Mouse (Mus musculus) liver, postnatal 0 days (tissue): Measurements from ENCODE around the gene Timp4. TPM values are rescaled to one million over a fixed set of nuclear protein-coding genes. Genes with fewer than 3 reads are reported as not detected.
"Not testable (repeated sequence)": the region's sequence is repeated elsewhere in the genome, so short reads cannot be mapped to it uniquely, and the experiment has no call there.

Experiments used
- ATAC-seq: fragments of 200-750 bp; cut with Nextera tagmentation; 2 replicates; pipeline ENCODE4 v1.8.0; 2017; ENCODE audit warnings: mild to moderate bottlenecking, moderate library complexity
- DNase-seq: peaks from one replicate; pipeline ENCODE4 v3.0.0-alpha.2; 2016
- H3K27ac ChIP-seq: fragments of 300-500 bp; sonication (generic); 2 replicates; pipeline ENCODE4 v1.5.1; 2014; ENCODE audit warnings: antibody characterized with exemption, moderate library complexity, mild to moderate bottlenecking, low read depth
- H3K27me3 ChIP-seq: fragments of 300-500 bp; sonication (generic); 2 replicates; pipeline ENCODE4 v1.6.1; 2014; ENCODE audit warnings: low read length, control low read depth, mixed read lengths; ENCODE audit not compliant: insufficient read depth
- H3K36me3 ChIP-seq: fragments of 300-500 bp; sonication (generic); replicated peaks from 2 replicates; pipeline ENCODE4 v1.6.1; 2014; ENCODE audit warnings: mild to moderate bottlenecking, control low read depth, low read length, moderate library complexity, mixed read lengths; ENCODE audit not compliant: insufficient read depth
- H3K4me1 ChIP-seq: fragments of 300-500 bp; sonication (generic); 2 replicates; pipeline ENCODE4 v1.6.1; 2014; ENCODE audit warnings: antibody characterized with exemption, mild to moderate bottlenecking, control low read depth; ENCODE audit not compliant: insufficient read depth
- H3K4me2 ChIP-seq: fragments of 300-500 bp; sonication (generic); 2 replicates; pipeline ENCODE4 v1.6.1; 2014; ENCODE audit warnings: low read depth, mild to moderate bottlenecking, low read length, moderate library complexity, mixed read lengths
- H3K4me3 ChIP-seq: fragments of 300-500 bp; sonication (generic); 2 replicates; pipeline ENCODE4 v1.5.1; 2014; ENCODE audit warnings: low read depth, low read length
- H3K9ac ChIP-seq: fragments of 300-500 bp; sonication (generic); replicated peaks from 2 replicates; pipeline ENCODE4 v1.6.1; 2014; ENCODE audit warnings: mild to moderate bottlenecking, moderate library complexity
- H3K9me3 ChIP-seq: fragments of 300-500 bp; sonication (generic); 2 replicates; pipeline ENCODE4 v1.6.1; 2016; ENCODE audit warnings: mild to moderate bottlenecking, control low read depth, low read length, mixed read lengths
- CTCF ChIP-seq: sonication (generic); IDR thresholded peaks from 2 replicates; pipeline ENCODE4 v1.5.1; 2016; ENCODE audit warnings: antibody characterized with exemption, low read depth
- EP300 ChIP-seq: IDR thresholded peaks from 2 replicates; pipeline ENCODE4 v1.6.1; 2016; ENCODE audit warnings: antibody characterized with exemption, low read depth, mild to moderate bottlenecking
- WGBS: fragments of 180-500 bp; shearing (Covaris S2); extraction: QIAGEN DNeasy Blood & Tissue Kit; methylation state at CpG from one replicate; pipeline ENCODE4 v1.1.7; 2014; ENCODE audit not compliant: insufficient replicate concordance; 5-methylcytosine and 5-hydroxymethylcytosine counted together
- polyA plus RNA-seq: library from polyadenylated mRNA; unstranded; fragments of >200 nt; fragmentation: Nextera tagmentation; extraction: Ambion mirVana; gene quantifications from 2 replicates; pipeline ENCODE4 v1.2.1, GENCODE M21; 2015

Gene Timp4
- polyA plus RNA-seq, 1 experiment from 2014 or later: not detected

GRCm38 (mm10) chr6:115241939-115242338, 10.1 kb downstream of the Timp4 start:
- Histone ChIP-seq H3K27ac (no peak overlapping the region), H3K27me3 (no peaks in the 10 kb centered on the region), H3K4me3 (no peak overlapping the region), H3K36me3 (no peaks in the 10 kb centered on the region), H3K9ac (no peak overlapping the region), H3K4me2 (no peak overlapping the region), H3K4me1 (no peaks in the 10 kb centered on the region), H3K9me3 (no peaks in the 10 kb centered on the region)
- WGBS: 80% methylated on average over 3 of the region's 3 CpGs
- DNase-seq (no peak), ATAC-seq (no peak)
- TF ChIP-seq CTCF: no peak
- no peak for TF ChIP-seq EP300

GRCm38 (mm10) chr6:115241131-115241699, 10.8 kb downstream of the Timp4 start:
- ATAC-seq (no peak), DNase-seq (no peak)
- TF ChIP-seq EP300 (no peak), CTCF (no peak)
- no peak overlapping the region for H3K9ac ChIP-seq
- WGBS: 74% methylated on average over 3 of the region's 3 CpGs
- H3K4me3 ChIP-seq: no peak overlapping the region
- no peaks in the 10 kb centered on the region for H3K4me1 ChIP-seq
- H3K36me3 ChIP-seq: no peaks in the 10 kb centered on the region
- H3K4me2 ChIP-seq: no peak overlapping the region
- H3K27ac ChIP-seq: no peak overlapping the region
- no peaks in the 10 kb centered on the region for H3K27me3 ChIP-seq
- no peaks in the 10 kb centered on the region for H3K9me3 ChIP-seq

GRCm38 (mm10) chr6:115240431-115240830, 11.6 kb downstream of the Timp4 start:
- not testable (repeated sequence) for H3K9ac ChIP-seq, H3K27ac ChIP-seq, H3K4me1 ChIP-seq, H3K36me3 ChIP-seq, DNase-seq, ATAC-seq, H3K27me3 ChIP-seq, H3K4me2 ChIP-seq, H3K4me3 ChIP-seq, H3K9me3 ChIP-seq
- WGBS: 37% methylated on average over 2 of the region's 2 CpGs

- no peak for DNase-seq
- 79% methylated on average over 7 of the region's 7 CpGs for WGBS
- no peak for ATAC-seq
These were observed 12.7 kb downstream of the Timp4 start for GRCm38 (mm10) chr6:115239335-115239734.

DNA sequence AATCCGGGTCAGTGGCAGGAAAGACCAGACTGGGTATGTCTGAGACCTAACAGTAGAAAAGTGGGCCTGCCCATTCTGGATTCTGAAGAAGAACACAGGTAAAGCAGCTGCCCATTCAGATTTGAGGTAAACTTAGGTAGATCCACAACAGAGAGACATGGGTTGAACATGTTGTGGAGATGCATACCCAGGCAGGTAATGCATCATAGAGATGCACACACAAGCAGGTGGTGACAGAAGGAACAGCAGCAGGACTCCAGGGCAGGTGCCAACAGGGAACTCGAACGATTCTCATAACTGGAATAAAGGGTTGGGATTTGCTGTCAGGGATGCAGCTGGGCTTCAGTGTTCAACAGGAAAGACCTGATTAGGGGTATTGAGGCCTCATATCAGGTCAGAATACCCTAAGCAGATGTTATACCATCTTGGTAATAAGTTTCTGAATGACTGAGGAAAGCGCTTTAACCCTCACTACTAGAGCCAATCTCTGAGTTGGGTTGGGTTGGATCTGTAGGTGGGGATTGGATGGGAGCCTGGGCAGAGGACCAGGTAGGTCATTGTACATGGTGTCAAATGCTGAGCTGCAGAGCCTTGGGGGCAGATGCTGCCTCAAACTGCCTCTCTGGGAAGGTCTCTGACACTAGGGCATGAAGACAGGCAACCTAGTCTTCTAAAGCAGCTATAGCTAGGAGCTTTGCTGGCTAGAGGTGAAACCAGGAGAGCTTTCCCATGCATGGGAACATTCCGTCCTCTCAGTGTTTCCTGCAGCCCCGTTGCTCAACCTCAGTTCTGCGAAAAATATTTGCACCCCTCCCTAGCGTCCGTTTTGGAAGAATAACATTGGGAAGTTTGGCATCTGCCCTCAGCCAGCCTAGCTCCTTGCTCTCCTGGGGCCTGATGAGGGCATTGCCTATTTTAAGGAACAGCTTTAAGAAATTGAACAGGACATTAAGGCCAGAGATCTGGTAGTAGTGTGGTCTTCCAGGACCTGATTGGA, 13.7 kb downstream of the Timp4 start:
- H3K4me1 ChIP-seq: no peaks in the 10 kb centered on the region
- TF ChIP-seq EP300 (peak; percentile 36; the same call in 1 of the 2 replicates), CTCF (no peak)
- ATAC-seq: peak; percentile 74
- no peaks in the 10 kb centered on the region for H3K27me3 ChIP-seq
- no peak overlapping the region for H3K9ac ChIP-seq
- WGBS: 79% methylated on average over 9 of the region's 9 CpGs
- DNase-seq: no peak
- no peaks in the 10 kb centered on the region for H3K36me3 ChIP-seq
- H3K9me3 ChIP-seq: no peaks in the 10 kb centered on the region
- H3K4me3 ChIP-seq: no peak overlapping the region
- no peak overlapping the region for H3K4me2 ChIP-seq
- no peak overlapping the region for H3K27ac ChIP-seq

More at GRCm38 (mm10) chr6:115239335-115239734, 12.7 kb downstream of the Timp4 start:
- no peak overlapping the region for H3K9ac ChIP-seq
- H3K4me2 ChIP-seq: no peak overlapping the region
- no peaks in the 10 kb centered on the region for H3K9me3 ChIP-seq
- no peaks in the 10 kb centered on the region for H3K36me3 ChIP-seq
- H3K27me3 ChIP-seq: no peaks in the 10 kb centered on the region
- H3K27ac ChIP-seq: no peak overlapping the region
- H3K4me1 ChIP-seq: no peaks in the 10 kb centered on the region
- no peak overlapping the region for H3K4me3 ChIP-seq
- TF ChIP-seq CTCF: no peak
- TF ChIP-seq EP300: no peak

GRCm38 (mm10) chr6:115232562-115232961, 19.4 kb downstream of the Timp4 start:
- DNase-seq: no peak
- Histone ChIP-seq H3K9ac (no peak overlapping the region), H3K27ac (no peak overlapping the region), H3K36me3 (no peaks in the 10 kb centered on the region), H3K4me1 (no peaks in the 10 kb centered on the region), H3K27me3 (no peaks in the 10 kb centered on the region), H3K4me3 (no peak overlapping the region), H3K4me2 (no peak overlapping the region), H3K9me3 (no peaks in the 10 kb centered on the region)
- 36% methylated on average over 1 of the region's 1 CpGs for WGBS
- ATAC-seq: no peak
- TF ChIP-seq CTCF: no peak
- no peak for TF ChIP-seq EP300
